Mouse (Mus musculus) hindbrain, embryonic 14.5 days (tissue): ENCODE measurements around the gene 4930562C15Rik. TPM values are rescaled to one million over a fixed set of nuclear protein-coding genes. Genes with fewer than 3 reads are reported as not detected.

Experiments
- ATAC-seq: fragments of 200-750 bp; cut with Nextera tagmentation; 2 replicates; pipeline ENCODE4 v1.8.0; 2017; ENCODE audit warnings: moderate number of reproducible peaks, mild to moderate bottlenecking, moderate TSS enrichment, moderate library complexity; ENCODE audit not compliant: low FRiP score
- DNase-seq: peaks from one replicate; pipeline ENCODE4 v3.0.0-alpha.2; 2015; ENCODE audit warnings: low spot score
- H3K27ac ChIP-seq: fragments of 300-500 bp; sonication (generic); 2 replicates; pipeline ENCODE4 v1.5.1; 2014; ENCODE audit warnings: mild to moderate bottlenecking, moderate library complexity
- H3K27me3 ChIP-seq: fragments of 300-500 bp; sonication (generic); 2 replicates; pipeline ENCODE4 v1.6.1; 2014; ENCODE audit warnings: mild to moderate bottlenecking, low read length, mixed read lengths; ENCODE audit not compliant: control insufficient read depth, insufficient read depth
- H3K36me3 ChIP-seq: fragments of 300-500 bp; sonication (generic); replicated peaks from 2 replicates; pipeline ENCODE4 v1.6.1; 2014; ENCODE audit not compliant: control insufficient read depth, insufficient read depth
- H3K4me1 ChIP-seq: fragments of 300-500 bp; sonication (generic); replicated peaks from 2 replicates; pipeline ENCODE4 v1.6.1; 2014; ENCODE audit warnings: antibody characterized with exemption, low read length, mixed read lengths; ENCODE audit not compliant: control insufficient read depth, insufficient read depth
- H3K4me2 ChIP-seq: fragments of 300-500 bp; sonication (generic); replicated peaks from 2 replicates; pipeline ENCODE4 v1.6.1; 2014; ENCODE audit warnings: mild to moderate bottlenecking, moderate library complexity
- H3K4me3 ChIP-seq: fragments of 300-500 bp; sonication (generic); replicated peaks from 2 replicates; pipeline ENCODE4 v1.5.1; 2014; ENCODE audit warnings: mild to moderate bottlenecking, low read length
- H3K9ac ChIP-seq: fragments of 300-500 bp; sonication (generic); 2 replicates; pipeline ENCODE4 v1.6.1; 2014
- H3K9me3 ChIP-seq: fragments of 300-500 bp; sonication (generic); 2 replicates; pipeline ENCODE4 v1.6.1; 2016; ENCODE audit warnings: low read length; ENCODE audit not compliant: control insufficient read depth
- WGBS: fragments of 180-500 bp; shearing (Covaris S2); extraction: QIAGEN DNeasy Blood & Tissue Kit; methylation state at CpG from one replicate; pipeline ENCODE4 v1.1.7; 2014; 5-methylcytosine and 5-hydroxymethylcytosine counted together
- polyA plus RNA-seq: library from polyadenylated mRNA; unstranded; fragments of >200 nt; fragmentation: Nextera tagmentation; extraction: Ambion mirVana; gene quantifications from 2 replicates; pipeline ENCODE4 v1.2.1, GENCODE M21; 2014

4930562C15Rik gene
- polyA plus RNA-seq, 1 experiment from 2014 or later = 0.74 TPM

- Histone ChIP-seq H3K4me3 (no peak overlapping the region), H3K9ac (no peak overlapping the region), H3K4me1 (no peaks in the 10 kb centered on the region), H3K9me3 (no peaks in the 10 kb centered on the region), H3K36me3 (no peaks in the 10 kb centered on the region), H3K27me3 (no peaks in the 10 kb centered on the region), H3K4me2 (no peak overlapping the region), H3K27ac (no peak overlapping the region)
- DNase-seq = no peak
- WGBS = 81% methylated on average over 7 of the region's 7 CpGs
- no peak for ATAC-seq
Measured at GRCm38 (mm10) chr16:4850361-4850760, 15.1 kb downstream of the 4930562C15Rik start.

GRCm38 (mm10) chr16:4850938-4851628, 15.9 kb downstream of the 4930562C15Rik start:
- Histone ChIP-seq H3K9me3 (no peaks in the 10 kb centered on the region), H3K27ac (no peak overlapping the region), H3K4me2 (no peak overlapping the region), H3K27me3 (no peaks in the 10 kb centered on the region), H3K4me3 (no peak overlapping the region), H3K36me3 (no peaks in the 10 kb centered on the region), H3K4me1 (no peaks in the 10 kb centered on the region), H3K9ac (no peak overlapping the region)
- DNase-seq (no peak), ATAC-seq (no peak)
- WGBS = 60% methylated on average over 5 of the region's 5 CpGs

GRCm38 (mm10) chr16:4855046-4855650, 19.9 kb downstream of the 4930562C15Rik start:
- Histone ChIP-seq H3K9ac (no peak overlapping the region), H3K27ac (no peak overlapping the region), H3K4me3 (no peak overlapping the region), H3K27me3 (no peaks in the 10 kb centered on the region), H3K4me1 (no peaks in the 10 kb centered on the region), H3K9me3 (no peaks in the 10 kb centered on the region), H3K4me2 (no peak overlapping the region), H3K36me3 (no peaks in the 10 kb centered on the region)
- no peak for ATAC-seq
- no peak for DNase-seq
- WGBS = 81% methylated on average over 5 of the region's 5 CpGs

GRCm38 (mm10) chr16:4861392-4861791, 26.2 kb downstream of the 4930562C15Rik start:
- Histone ChIP-seq H3K27ac (no peak overlapping the region), H3K9ac (no peak overlapping the region), H3K36me3 (no peaks in the 10 kb centered on the region), H3K4me3 (no peak overlapping the region), H3K27me3 (no peaks in the 10 kb centered on the region), H3K4me2 (no peak overlapping the region), H3K9me3 (no peaks in the 10 kb centered on the region), H3K4me1 (no peaks in the 10 kb centered on the region)
- WGBS = 56% methylated on average over 10 of the region's 10 CpGs
- DNase-seq (no peak), ATAC-seq (no peak)

- Histone ChIP-seq H3K36me3 (no peaks in the 10 kb centered on the region), H3K27me3 (no peaks in the 10 kb centered on the region), H3K27ac (no peak overlapping the region), H3K9me3 (no peaks in the 10 kb centered on the region), H3K4me1 (no peaks in the 10 kb centered on the region), H3K4me2 (no peak overlapping the region), H3K4me3 (no peak overlapping the region), H3K9ac (no peak overlapping the region)
- ATAC-seq (peak; percentile 55; the same call in 1 of the 2 replicates), DNase-seq (peak; percentile 50)
- WGBS = 58% methylated on average over 9 of the region's 9 CpGs
Measured at GRCm38 (mm10) chr16:4862863-4863483, 27.8 kb downstream of the 4930562C15Rik start.

GRCm38 (mm10) chr16:4863742-4864141, 28.5 kb downstream of the 4930562C15Rik start:
- Histone ChIP-seq H3K9ac (no peak overlapping the region), H3K27me3 (no peaks in the 10 kb centered on the region), H3K9me3 (no peaks in the 10 kb centered on the region), H3K4me1 (no peaks in the 10 kb centered on the region), H3K4me3 (no peak overlapping the region), H3K36me3 (peaks cover under 1% of the 10 kb centered on the region; the same call in 1 of the 2 replicates), H3K4me2 (no peak overlapping the region), H3K27ac (no peak overlapping the region)
- 87% methylated on average over 8 of the region's 8 CpGs for WGBS
- DNase-seq = no peak
- no peak for ATAC-seq

GRCm38 (mm10) chr16:4866101-4866695, 31.0 kb downstream of the 4930562C15Rik start:
- H3K4me1 ChIP-seq = no peaks in the 10 kb centered on the region
- no peak overlapping the region for H3K4me3 ChIP-seq
- no peak for DNase-seq
- no peaks in the 10 kb centered on the region for H3K9me3 ChIP-seq
- no peak overlapping the region for H3K27ac ChIP-seq
- WGBS = 79% methylated on average over 7 of the region's 7 CpGs
- ATAC-seq = no peak
- H3K36me3 ChIP-seq = peaks cover 16% of the 10 kb centered on the region
- no peak overlapping the region for H3K9ac ChIP-seq
- no peak overlapping the region for H3K4me2 ChIP-seq
- H3K27me3 ChIP-seq = no peaks in the 10 kb centered on the region

GRCm38 (mm10) chr16:4870490-4870889, 35.3 kb downstream of the 4930562C15Rik start:
- ATAC-seq = no peak

GRCm38 (mm10) chr16:4871926-4872325, 36.7 kb downstream of the 4930562C15Rik start:
- 82% methylated on average over 2 of the region's 2 CpGs for WGBS
- H3K9me3 ChIP-seq = no peaks in the 10 kb centered on the region
- H3K4me3 ChIP-seq = no peak overlapping the region
- ATAC-seq = no peak
- peaks cover 44% of the 10 kb centered on the region for H3K36me3 ChIP-seq
- no peaks in the 10 kb centered on the region for H3K27me3 ChIP-seq
- no peaks in the 10 kb centered on the region; the same call in 1 of the 2 replicates for H3K4me1 ChIP-seq
- H3K27ac ChIP-seq = no peak overlapping the region
- no peak overlapping the region for H3K9ac ChIP-seq
- no peak overlapping the region for H3K4me2 ChIP-seq
- DNase-seq = no peak

More at GRCm38 (mm10) chr16:4870490-4870889, 35.3 kb downstream of the 4930562C15Rik start:
- peaks cover 32% of the 10 kb centered on the region for H3K36me3 ChIP-seq
- DNase-seq = no peak
- 91% methylated on average over 5 of the region's 5 CpGs for WGBS
- no peak overlapping the region for H3K4me2 ChIP-seq
- no peak overlapping the region for H3K4me3 ChIP-seq
- no peaks in the 10 kb centered on the region for H3K4me1 ChIP-seq
- H3K27me3 ChIP-seq = no peaks in the 10 kb centered on the region
- no peak overlapping the region for H3K9ac ChIP-seq
- H3K27ac ChIP-seq = no peak overlapping the region
- no peaks in the 10 kb centered on the region for H3K9me3 ChIP-seq
